Mouse (Mus musculus): ENCODE results near the gene Tlcd2.

DNA sequence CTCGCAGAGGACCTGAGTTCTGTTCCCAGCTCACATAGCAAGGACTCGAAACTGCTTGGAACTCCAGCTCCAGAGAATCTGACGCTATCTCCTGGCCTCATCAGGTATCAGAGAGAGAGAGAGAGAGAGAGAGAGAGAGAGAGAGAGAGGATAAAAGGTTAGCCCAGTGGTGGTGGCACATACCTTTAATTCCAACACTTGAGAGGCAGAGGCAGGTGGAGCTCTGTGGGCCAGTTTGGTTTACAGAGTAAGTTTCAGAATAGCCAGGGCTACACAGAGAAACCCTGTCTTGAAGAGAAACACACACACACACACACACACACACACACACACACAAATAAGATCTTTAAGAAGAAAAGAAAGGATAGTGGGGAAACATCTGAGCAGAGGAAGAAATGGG lies 38.4 kb upstream of the Tlcd2 start:
- TF ChIP-seq CTCF (conservative IDR thresholded peaks at IDR 0.05 in 1 of 2, IDR thresholded peaks at IDR 0.05 in 1 of 2; ENCODE audit: low read depth in 2 of 2, low read length in 2 of 2) (no peak), ZKSCAN1 (IDR thresholded peaks at IDR 0.05; ENCODE audit: borderline replicate concordance, low read depth, low read length) (no peak), POLR2A (IDR thresholded peaks at IDR 0.05; ENCODE audit: low read depth, low read length) (no peak), RCOR1 (conservative IDR thresholded peaks at IDR 0.05; ENCODE audit: low read depth, low read length) (no peak), JUN (IDR thresholded peaks at IDR 0.05; ENCODE audit: insufficient read depth, low read depth, low read length) (no peak), E2F4 (IDR thresholded peaks at IDR 0.05; ENCODE audit: insufficient replicate concordance, low read depth, low read length) (no peak), POLR2AphosphoS2 (IDR thresholded peaks at IDR 0.05; ENCODE audit: low read depth, low read length) (no peak), BHLHE40 (IDR thresholded peaks at IDR 0.05; ENCODE audit: low read depth, low read length) (no peak), RAD21 (IDR thresholded peaks at IDR 0.05; ENCODE audit: low read depth, low read length) (no peak), TBP (conservative IDR thresholded peaks at IDR 0.05; ENCODE audit: low read depth, low read length) (no peak), EP300 (IDR thresholded peaks at IDR 0.05; ENCODE audit: low read length) (no peak), MAFK (IDR thresholded peaks at IDR 0.05; ENCODE audit: insufficient replicate concordance, low read length) (no peak)
